Mouse (Mus musculus) gastrocnemius, adult 18-20 months (tissue): Measurements from ENCODE around the gene Cers5. TPM values are rescaled to one million over a fixed set of nuclear protein-coding genes. Genes with fewer than 3 reads are reported as not detected.

ENCODE experiments used
- DNase-seq: peaks from one replicate; pipeline ENCODE4 v3.0.0; 2021; ENCODE audit warnings: low spot score
- total RNA-seq, 2 experiments: library from RNA; stranded (reverse); gene quantifications; 2 replicates each; pipeline ENCODE4 v1.2.3; 2021

Gene Cers5
- total RNA-seq, 2 experiments from 2014 or later: 2.9 to 6.2 TPM

- DNase-seq: no peak
Observed at GRCm38 (mm10) chr15:99726549-99726948, 46.1 kb downstream of the Cers5 start.

- DNase-seq: peak; percentile 97
Observed at GRCm38 (mm10) chr15:99725341-99726155, 47.1 kb downstream of the Cers5 start, which contains the start of gene Cox14. Gene Cox14 (plus strand): TSS chr15:99725618.

GRCm38 (mm10) chr15:99724292-99725021 lies 48.2 kb downstream of the Cers5 start:
- DNase-seq: peak; percentile 90

GRCm38 (mm10) chr15:99723515-99724291 lies 49.0 kb downstream of the Cers5 start:
- peak; percentile 83 for DNase-seq

- no peak for DNase-seq
Observed at GRCm38 (mm10) chr15:99723120-99723514, 49.6 kb downstream of the Cers5 start.

- DNase-seq: no peak
Observed at GRCm38 (mm10) chr15:99721921-99722743, 50.6 kb downstream of the Cers5 start.

- DNase-seq: no peak
Observed at GRCm38 (mm10) chr15:99719865-99720264, 52.8 kb downstream of the Cers5 start.

- peak; percentile 85 for DNase-seq
Observed at GRCm38 (mm10) chr15:99718461-99719021, 54.1 kb downstream of the Cers5 start.

GRCm38 (mm10) chr15:99717386-99718334 lies 55.0 kb downstream of the Cers5 start, which contains the start of gene Gpd1:
Gene Gpd1 (plus strand): TSS chr15:99717515.
- DNase-seq: peak; percentile 85

GRCm38 (mm10) chr15:99716814-99717213 lies 55.9 kb downstream of the Cers5 start:
- DNase-seq: no peak

GRCm38 (mm10) chr15:99715982-99716746 lies 56.5 kb downstream of the Cers5 start:
- no peak for DNase-seq

- no peak for DNase-seq
Observed at GRCm38 (mm10) chr15:99715361-99715865, 57.3 kb downstream of the Cers5 start.

- peak; percentile 87 for DNase-seq
Observed at GRCm38 (mm10) chr15:99714858-99715257, 57.8 kb downstream of the Cers5 start.

- DNase-seq: no peak
Observed at GRCm38 (mm10) chr15:99714206-99714605, 58.5 kb downstream of the Cers5 start.

GRCm38 (mm10) chr15:99713569-99713968 lies 59.1 kb downstream of the Cers5 start:
- DNase-seq: no peak

GRCm38 (mm10) chr15:99712666-99713559 lies 59.8 kb downstream of the Cers5 start:
- DNase-seq: no peak

- no peak for DNase-seq
Observed at GRCm38 (mm10) chr15:99711491-99711890, 61.2 kb downstream of the Cers5 start.
